Mouse (Mus musculus) neural tube, embryonic 11.5 days (tissue): Measurements from ENCODE around the gene Tmem258. TPM values are rescaled to one million over a fixed set of nuclear protein-coding genes. Genes with fewer than 3 reads are reported as not detected.

ENCODE experiments used
- ATAC-seq: fragments of 200-750 bp; cut with Nextera tagmentation; 2 replicates; pipeline ENCODE4 v1.8.0; 2017; ENCODE audit warnings: moderate number of reproducible peaks, mild to moderate bottlenecking, moderate TSS enrichment, moderate library complexity; ENCODE audit not compliant: insufficient read depth, low FRiP score, low TSS enrichment
- DNase-seq: peaks from one replicate; pipeline ENCODE4 v3.0.0-alpha.2; 2015; ENCODE audit warnings: low spot score
- H3K27ac ChIP-seq: fragments of 300-500 bp; sonication (generic); 2 replicates; pipeline ENCODE4 v1.5.1; 2014; ENCODE audit warnings: low read depth, mild to moderate bottlenecking, low read length
- H3K27me3 ChIP-seq: fragments of 300-500 bp; sonication (generic); 2 replicates; pipeline ENCODE4 v1.6.1; 2014; ENCODE audit warnings: mild to moderate bottlenecking, low read length, mixed read lengths; ENCODE audit not compliant: control insufficient read depth, insufficient read depth
- H3K36me3 ChIP-seq: fragments of 300-500 bp; sonication (generic); 2 replicates; pipeline ENCODE4 v1.6.1; 2014; ENCODE audit warnings: mild to moderate bottlenecking, low read length, moderate library complexity, mixed read lengths; ENCODE audit not compliant: control insufficient read depth, insufficient read depth
- H3K4me1 ChIP-seq: fragments of 300-500 bp; sonication (generic); 2 replicates; pipeline ENCODE4 v1.6.1; 2014; ENCODE audit warnings: low read length, mixed read lengths; ENCODE audit not compliant: control insufficient read depth, insufficient read depth
- H3K4me2 ChIP-seq: fragments of 300-500 bp; sonication (generic); 2 replicates; pipeline ENCODE4 v1.6.1; 2014; ENCODE audit warnings: low read depth, mild to moderate bottlenecking, moderate library complexity
- H3K4me3 ChIP-seq: fragments of 300-500 bp; sonication (generic); 2 replicates; pipeline ENCODE4 v1.5.1; 2014; ENCODE audit warnings: low read depth, low read length
- H3K9ac ChIP-seq: fragments of 300-500 bp; sonication (generic); 2 replicates; pipeline ENCODE4 v1.6.1; 2014; ENCODE audit warnings: mild to moderate bottlenecking, low read length
- H3K9me3 ChIP-seq: fragments of 300-500 bp; sonication (generic); 2 replicates; pipeline ENCODE4 v1.6.1; 2016; ENCODE audit warnings: low read length; ENCODE audit not compliant: control insufficient read depth
- WGBS: fragments of 180-500 bp; shearing (Covaris S2); extraction: QIAGEN DNeasy Blood & Tissue Kit; methylation state at CpG from one replicate; pipeline ENCODE4 v1.1.7; 2014; 5-methylcytosine and 5-hydroxymethylcytosine counted together
- polyA plus RNA-seq: library from polyadenylated mRNA; unstranded; fragments of >200 nt; fragmentation: Nextera tagmentation; extraction: Ambion mirVana; gene quantifications from 2 replicates; pipeline ENCODE4 v1.2.1, GENCODE M21; 2014

Gene Tmem258
- polyA plus RNA-seq, 1 experiment from 2014 or later = 382 TPM

DNA sequence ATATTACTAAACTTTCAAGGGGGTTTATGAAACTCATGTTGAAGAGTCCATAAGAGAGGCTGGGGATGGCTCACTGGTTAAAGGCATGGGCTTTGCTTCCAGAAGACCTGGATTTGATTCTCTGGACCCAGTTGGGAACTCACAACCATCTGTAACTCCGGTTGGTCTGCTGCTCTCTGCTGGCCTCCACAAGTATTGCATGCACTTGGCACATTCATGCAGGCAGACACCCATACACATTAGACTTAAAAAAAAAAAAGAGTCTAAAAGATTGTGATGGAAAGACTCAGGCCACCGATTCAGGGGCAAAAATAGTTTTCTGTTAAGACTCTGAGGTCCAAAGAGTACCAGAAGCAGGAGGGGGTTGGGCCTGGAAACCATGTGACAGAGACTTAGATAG is 13.0 kb upstream of the Tmem258 start:
- ATAC-seq (no peak), DNase-seq (peak; percentile 71)
- no peaks in the 10 kb centered on the region for H3K4me1 ChIP-seq
- H3K27ac ChIP-seq = no peak overlapping the region
- H3K36me3 ChIP-seq = peaks cover 52% of the 10 kb centered on the region
- H3K9me3 ChIP-seq = no peaks in the 10 kb centered on the region
- no peak overlapping the region for H3K4me2 ChIP-seq
- no peak overlapping the region for H3K4me3 ChIP-seq
- H3K27me3 ChIP-seq = no peaks in the 10 kb centered on the region
- H3K9ac ChIP-seq = no peak overlapping the region
- 51% methylated on average over 2 of the region's 2 CpGs for WGBS

DNA sequence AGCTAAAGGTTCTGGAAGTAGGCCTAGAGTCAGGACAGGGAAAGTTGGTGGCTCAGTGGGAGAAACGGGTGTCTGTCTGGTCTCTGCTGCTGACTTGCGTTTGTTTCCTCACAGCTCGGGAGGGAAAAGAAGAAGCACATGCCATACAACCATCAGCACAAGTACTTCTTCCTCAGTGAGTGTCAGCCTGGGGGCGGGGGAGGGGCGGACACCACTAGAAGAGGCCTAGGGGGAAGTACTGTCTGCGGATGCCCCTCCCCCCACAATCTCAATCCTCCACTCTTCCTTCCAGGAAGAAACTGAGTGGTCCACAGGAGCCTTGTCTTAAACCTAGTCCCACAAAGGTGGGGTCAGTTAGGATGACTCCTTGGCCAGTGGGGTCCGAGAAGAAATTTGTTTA is 12.5 kb upstream of the Tmem258 start:
- no peaks in the 10 kb centered on the region for H3K27me3 ChIP-seq
- peaks cover 48% of the 10 kb centered on the region for H3K36me3 ChIP-seq
- 78% methylated on average over 7 of the region's 7 CpGs for WGBS
- H3K4me1 ChIP-seq = no peaks in the 10 kb centered on the region
- ATAC-seq (no peak), DNase-seq (no peak)
- no peak overlapping the region for H3K4me2 ChIP-seq
- H3K9ac ChIP-seq = no peak overlapping the region
- H3K27ac ChIP-seq = no peak overlapping the region
- H3K9me3 ChIP-seq = no peaks in the 10 kb centered on the region
- H3K4me3 ChIP-seq = no peak overlapping the region

DNA sequence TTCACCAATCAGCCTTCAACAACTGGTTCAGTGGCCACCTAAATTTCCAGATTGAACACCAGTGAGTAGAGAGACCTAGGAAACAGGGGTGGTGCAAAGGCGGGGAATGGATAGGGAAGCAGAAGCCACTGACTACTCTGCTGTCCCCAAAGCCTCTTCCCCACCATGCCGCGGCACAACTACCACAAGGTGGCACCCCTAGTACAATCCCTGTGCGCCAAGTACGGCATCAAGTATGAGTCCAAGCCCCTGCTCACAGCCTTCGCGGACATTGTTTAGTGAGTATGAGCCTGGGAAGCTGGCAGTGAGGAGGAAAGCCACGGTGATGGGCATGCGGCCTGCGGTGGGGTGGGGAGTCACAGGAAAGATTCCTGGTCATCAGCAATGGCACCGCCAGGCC is 9.5 kb upstream of the Tmem258 start:
- H3K36me3 ChIP-seq = peaks cover 36% of the 10 kb centered on the region
- H3K9ac ChIP-seq = no peak overlapping the region
- H3K4me2 ChIP-seq = no peak overlapping the region
- H3K27ac ChIP-seq = no peak overlapping the region
- no peak for ATAC-seq
- 86% methylated on average over 11 of the region's 11 CpGs for WGBS
- no peak overlapping the region for H3K4me3 ChIP-seq
- no peaks in the 10 kb centered on the region for H3K9me3 ChIP-seq
- DNase-seq = no peak
- H3K4me1 ChIP-seq = no peaks in the 10 kb centered on the region
- no peaks in the 10 kb centered on the region for H3K27me3 ChIP-seq

DNA sequence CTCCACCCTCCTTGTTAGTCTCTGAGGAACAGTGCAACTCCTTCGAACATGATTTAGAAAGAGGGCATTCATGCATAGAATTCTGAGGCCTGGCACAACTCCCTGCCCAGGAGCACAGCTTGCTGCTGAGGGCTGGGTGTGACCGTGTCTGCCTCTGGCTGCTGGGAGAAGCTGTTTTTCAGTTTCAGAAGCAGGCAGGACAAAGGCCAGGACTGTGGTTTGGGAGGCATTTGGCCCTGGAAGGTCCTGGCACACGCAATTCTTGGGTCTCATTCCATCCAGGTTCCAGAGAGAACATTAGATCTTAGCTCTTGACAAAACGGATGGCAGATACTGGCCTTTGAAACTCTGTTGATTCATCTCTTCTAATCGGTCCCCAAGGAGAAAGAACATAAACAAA is 8.6 kb upstream of the Tmem258 start:
- DNase-seq (no peak), ATAC-seq (no peak)
- Histone ChIP-seq H3K27ac (no peak overlapping the region), H3K4me2 (no peak overlapping the region), H3K27me3 (no peaks in the 10 kb centered on the region), H3K36me3 (peaks cover 29% of the 10 kb centered on the region), H3K4me3 (no peak overlapping the region), H3K9me3 (no peaks in the 10 kb centered on the region), H3K9ac (no peak overlapping the region), H3K4me1 (no peaks in the 10 kb centered on the region)
- 83% methylated on average over 5 of the region's 5 CpGs for WGBS

DNA sequence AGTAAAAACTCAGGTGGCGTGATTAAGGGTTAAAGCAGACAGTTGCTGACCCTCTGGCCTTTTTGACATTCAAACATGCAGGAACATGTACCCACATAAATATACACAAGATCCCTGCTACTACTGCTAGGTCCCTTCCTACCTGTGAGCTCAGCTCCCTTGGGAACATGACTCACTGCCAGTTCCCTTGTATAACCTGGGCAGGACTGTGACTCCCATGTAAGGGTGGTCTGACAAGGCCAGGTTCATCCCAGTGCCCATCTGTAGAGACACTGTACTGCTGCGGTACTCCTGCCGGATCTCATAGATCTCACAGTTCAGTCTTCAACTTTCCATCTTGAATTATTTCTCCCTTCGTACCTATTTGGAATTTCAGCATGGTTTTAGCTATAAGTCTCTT is 6.7 kb upstream of the Tmem258 start:
- Histone ChIP-seq H3K9ac (no peak overlapping the region), H3K27ac (no peak overlapping the region), H3K9me3 (no peaks in the 10 kb centered on the region), H3K36me3 (peaks cover 28% of the 10 kb centered on the region), H3K4me1 (no peaks in the 10 kb centered on the region), H3K27me3 (no peaks in the 10 kb centered on the region), H3K4me2 (no peak overlapping the region), H3K4me3 (no peak overlapping the region)
- ATAC-seq = no peak
- 94% methylated on average over 4 of the region's 4 CpGs for WGBS
- DNase-seq = no peak

DNA sequence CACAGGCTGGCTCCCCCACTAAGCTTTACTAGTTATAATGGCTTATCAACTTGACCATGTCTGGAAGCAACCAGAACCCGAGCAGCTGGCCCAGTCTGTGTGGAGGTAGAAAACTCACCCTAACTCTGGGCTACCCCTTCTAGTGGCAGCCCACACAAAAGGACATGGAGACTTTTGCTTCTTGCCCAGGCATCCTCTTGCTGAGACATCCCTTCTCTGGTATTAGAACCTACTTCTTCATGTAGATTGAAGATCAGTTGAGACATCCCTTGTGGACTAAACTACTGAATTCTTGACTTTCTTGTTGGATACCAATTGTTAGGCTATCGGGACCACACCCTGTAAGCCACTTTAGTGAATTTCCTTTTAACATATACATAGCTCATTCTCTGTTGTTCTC is 5.5 kb upstream of the Tmem258 start:
- peaks cover 20% of the 10 kb centered on the region for H3K36me3 ChIP-seq
- H3K4me2 ChIP-seq = no peak overlapping the region

DNA sequence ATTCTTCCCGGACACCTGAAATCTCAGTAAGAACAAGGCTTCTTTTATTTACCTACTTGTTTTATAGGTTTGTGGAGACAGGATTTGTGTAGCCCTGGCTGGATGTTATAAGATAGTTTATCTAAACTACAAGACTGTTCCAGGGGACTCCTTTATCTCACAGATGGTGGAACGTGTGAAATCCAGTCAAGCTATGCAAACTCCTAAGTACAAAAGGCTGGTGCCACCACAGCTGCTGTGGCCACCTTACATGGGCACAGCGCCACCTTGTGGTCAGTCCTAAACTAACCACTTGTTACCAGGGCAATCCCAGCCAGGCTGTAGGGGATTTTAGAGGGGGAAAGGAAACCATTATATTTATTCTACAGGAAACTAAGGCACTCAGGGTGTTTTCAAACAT is 5.1 kb upstream of the Tmem258 start:
- DNase-seq (peak; percentile 85), ATAC-seq (peak; percentile 53; the same call in 1 of the 2 replicates)
- H3K36me3 ChIP-seq = peaks cover 16% of the 10 kb centered on the region
- WGBS = 30% methylated on average over 3 of the region's 3 CpGs
- peaks cover 8% of the 10 kb centered on the region for H3K4me1 ChIP-seq
- H3K27ac ChIP-seq = no peak overlapping the region
- H3K27me3 ChIP-seq = no peaks in the 10 kb centered on the region
- H3K4me2 ChIP-seq = no peak overlapping the region
- no peak overlapping the region for H3K9ac ChIP-seq
- no peak overlapping the region for H3K4me3 ChIP-seq
- H3K9me3 ChIP-seq = no peaks in the 10 kb centered on the region

More for the DNA sequence above, 5.5 kb upstream of the Tmem258 start:
- Histone ChIP-seq H3K4me1 (peaks cover 8% of the 10 kb centered on the region), H3K27ac (no peak overlapping the region), H3K9me3 (no peaks in the 10 kb centered on the region), H3K9ac (no peak overlapping the region), H3K4me3 (no peak overlapping the region), H3K27me3 (no peaks in the 10 kb centered on the region)
- WGBS = 83% methylated on average over 2 of the region's 2 CpGs
- no peak for ATAC-seq
- no peak for DNase-seq

DNA sequence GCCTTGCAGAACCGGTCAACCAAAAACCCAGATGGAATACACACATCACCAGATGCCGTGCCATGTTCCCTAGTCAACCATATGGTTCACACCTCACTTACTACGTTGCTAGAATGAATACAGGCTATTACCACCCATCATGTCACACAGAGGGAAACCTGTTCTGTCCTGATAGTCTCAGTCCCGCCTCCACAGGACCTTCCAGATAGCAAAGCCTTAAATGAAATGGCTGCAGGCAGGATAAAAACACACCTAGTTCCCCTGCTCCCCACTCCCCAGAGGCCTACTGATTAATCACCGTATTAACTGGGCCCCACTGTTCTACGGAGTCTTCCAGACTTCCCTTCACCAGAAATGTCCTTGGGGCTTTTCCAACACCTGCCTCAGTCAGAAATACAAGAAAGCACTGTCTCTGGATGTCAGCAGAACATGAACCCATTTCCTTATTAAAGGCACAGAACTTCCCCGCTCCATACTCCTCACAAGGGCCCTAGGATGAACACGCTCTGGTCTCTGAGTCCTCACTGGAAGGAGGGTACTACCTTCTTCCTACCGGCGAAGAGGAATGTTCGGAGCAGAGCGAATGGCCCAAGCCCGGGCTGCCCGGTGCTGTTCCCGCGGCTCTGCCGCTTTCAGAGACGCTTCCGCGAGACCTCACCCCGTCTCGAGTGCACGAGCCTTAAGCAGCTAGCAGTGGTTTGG is 517 bp upstream of the Tmem258 start:
- peak overlapping the region; percentile 88 for H3K9ac ChIP-seq
- DNase-seq (no peak), ATAC-seq (no peak; the same call in 1 of the 2 replicates)
- peak overlapping the region; percentile 63; the same call in 1 of the 2 replicates for H3K27ac ChIP-seq
- WGBS = 2% methylated on average over 23 of the region's 23 CpGs
- no peaks in the 10 kb centered on the region for H3K27me3 ChIP-seq
- peak overlapping the region; percentile 82 for H3K4me2 ChIP-seq
- H3K4me1 ChIP-seq = peaks cover 13% of the 10 kb centered on the region
- peak overlapping the region; percentile 92 for H3K4me3 ChIP-seq
- H3K36me3 ChIP-seq = peaks cover 6% of the 10 kb centered on the region
- H3K9me3 ChIP-seq = no peaks in the 10 kb centered on the region

DNA sequence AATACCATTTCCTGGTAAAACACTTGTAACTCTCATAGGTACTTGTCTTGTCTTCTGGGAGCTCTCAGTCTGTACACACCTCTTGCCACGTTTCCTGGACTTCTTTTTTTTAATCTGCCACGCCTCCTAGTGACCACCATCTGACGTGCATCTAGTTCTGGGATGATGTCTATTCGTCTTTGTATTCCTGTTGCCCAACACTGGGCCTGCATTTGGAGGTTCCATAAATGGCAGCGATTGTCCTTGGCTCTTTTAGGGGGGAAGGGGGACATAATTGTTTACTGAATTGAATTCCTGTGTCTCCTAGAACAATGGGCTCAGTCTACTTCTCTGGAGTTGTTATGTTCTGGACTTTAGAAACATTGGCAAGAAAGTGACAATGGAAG is 795 bp downstream of the Tmem258 start:
- H3K4me3 ChIP-seq = peak overlapping the region; percentile 92
- peaks cover 10% of the 10 kb centered on the region for H3K36me3 ChIP-seq
- no peaks in the 10 kb centered on the region for H3K27me3 ChIP-seq
- 3% methylated on average over 5 of the region's 5 CpGs for WGBS
- DNase-seq = peak; percentile 31
- peaks cover 13% of the 10 kb centered on the region for H3K4me1 ChIP-seq
- H3K9ac ChIP-seq = peak overlapping the region; percentile 88
- H3K27ac ChIP-seq = no peak overlapping the region
- peak overlapping the region; percentile 82 for H3K4me2 ChIP-seq
- ATAC-seq = no peak
- no peaks in the 10 kb centered on the region for H3K9me3 ChIP-seq
